Mouse (Mus musculus) kidney, postnatal 0 days (tissue): Measurements from ENCODE around the gene Adarb2. TPM values are rescaled to one million over a fixed set of nuclear protein-coding genes. Genes with fewer than 3 reads are reported as not detected.

Source experiments
- ATAC-seq: fragments of 200-750 bp; cut with Nextera tagmentation; replicated peaks from 2 replicates; pipeline ENCODE4 v1.8.0; 2017; ENCODE audit warnings: low read depth, moderate number of reproducible peaks, moderate TSS enrichment, moderate library complexity; ENCODE audit not compliant: low FRiP score
- DNase-seq: peaks from one replicate; pipeline ENCODE4 v3.0.0-alpha.2; 2016; ENCODE audit warnings: low spot score
- H3K27ac ChIP-seq: fragments of 300-500 bp; sonication (generic); 2 replicates; pipeline ENCODE4 v1.5.1; 2014; ENCODE audit warnings: mild to moderate bottlenecking
- H3K27me3 ChIP-seq: fragments of 300-500 bp; sonication (generic); 2 replicates; pipeline ENCODE4 v1.6.1; 2014; ENCODE audit warnings: low read length, mixed read lengths; ENCODE audit not compliant: insufficient read depth
- H3K36me3 ChIP-seq: fragments of 300-500 bp; sonication (generic); 2 replicates; pipeline ENCODE4 v1.6.1; 2014; ENCODE audit warnings: low read length, mixed read lengths; ENCODE audit not compliant: insufficient read depth
- H3K4me1 ChIP-seq: fragments of 300-500 bp; sonication (generic); replicated peaks from 2 replicates; pipeline ENCODE4 v1.6.1; 2014; ENCODE audit warnings: antibody characterized with exemption, low read length, mixed read lengths; ENCODE audit not compliant: insufficient read depth
- H3K4me2 ChIP-seq: fragments of 300-500 bp; sonication (generic); 2 replicates; pipeline ENCODE4 v1.6.1; 2014; ENCODE audit warnings: mild to moderate bottlenecking, low read length, moderate library complexity, mixed read lengths
- H3K4me3 ChIP-seq: fragments of 300-500 bp; sonication (generic); replicated peaks from 2 replicates; pipeline ENCODE4 v1.5.1; 2014; ENCODE audit warnings: low read depth, low read length
- H3K9ac ChIP-seq: fragments of 300-500 bp; sonication (generic); 2 replicates; pipeline ENCODE4 v1.6.1; 2014; ENCODE audit warnings: low read depth, low read length
- H3K9me3 ChIP-seq: fragments of 300-500 bp; sonication (generic); replicated peaks from 2 replicates; pipeline ENCODE4 v1.6.1; 2016; ENCODE audit warnings: low read length, inconsistent platforms, mixed read lengths
- CTCF ChIP-seq: IDR thresholded peaks from 2 replicates; pipeline ENCODE4 v1.5.1; 2016; ENCODE audit warnings: antibody characterized with exemption, low read depth, mild to moderate bottlenecking, moderate library complexity
- WGBS: fragments of 180-500 bp; shearing (Covaris S2); extraction: QIAGEN DNeasy Blood & Tissue Kit; methylation state at CpG from one replicate; pipeline ENCODE4 v1.1.7; 2014; 5-methylcytosine and 5-hydroxymethylcytosine counted together
- polyA plus RNA-seq: library from polyadenylated mRNA; unstranded; fragments of >200 nt; fragmentation: Nextera tagmentation; extraction: Ambion mirVana; gene quantifications from 2 replicates; pipeline ENCODE4 v1.2.1, GENCODE M21; 2015

Adarb2 gene
- polyA plus RNA-seq, 1 experiment from 2014 or later = 0.08 TPM

DNA sequence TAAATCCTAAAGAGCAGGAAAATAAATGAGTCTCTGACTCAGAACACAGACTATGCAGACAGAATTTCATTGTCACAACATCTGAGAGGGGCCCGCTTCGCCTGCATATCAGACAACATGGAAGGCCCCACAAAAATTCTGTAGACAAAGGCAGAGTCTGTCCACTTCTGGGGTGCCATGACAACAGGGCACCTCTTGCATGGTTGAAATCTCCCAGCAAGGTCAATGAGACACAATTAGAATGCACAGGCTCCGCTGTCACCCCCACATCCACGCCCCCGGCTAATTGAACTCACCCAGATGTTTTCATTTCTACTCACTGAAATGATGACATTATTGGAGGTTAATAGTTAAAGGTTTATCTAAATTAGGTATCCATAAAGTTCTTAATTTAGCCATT is 296.9 kb downstream of the Adarb2 start:
- no peak overlapping the region for H3K9ac ChIP-seq

DNA sequence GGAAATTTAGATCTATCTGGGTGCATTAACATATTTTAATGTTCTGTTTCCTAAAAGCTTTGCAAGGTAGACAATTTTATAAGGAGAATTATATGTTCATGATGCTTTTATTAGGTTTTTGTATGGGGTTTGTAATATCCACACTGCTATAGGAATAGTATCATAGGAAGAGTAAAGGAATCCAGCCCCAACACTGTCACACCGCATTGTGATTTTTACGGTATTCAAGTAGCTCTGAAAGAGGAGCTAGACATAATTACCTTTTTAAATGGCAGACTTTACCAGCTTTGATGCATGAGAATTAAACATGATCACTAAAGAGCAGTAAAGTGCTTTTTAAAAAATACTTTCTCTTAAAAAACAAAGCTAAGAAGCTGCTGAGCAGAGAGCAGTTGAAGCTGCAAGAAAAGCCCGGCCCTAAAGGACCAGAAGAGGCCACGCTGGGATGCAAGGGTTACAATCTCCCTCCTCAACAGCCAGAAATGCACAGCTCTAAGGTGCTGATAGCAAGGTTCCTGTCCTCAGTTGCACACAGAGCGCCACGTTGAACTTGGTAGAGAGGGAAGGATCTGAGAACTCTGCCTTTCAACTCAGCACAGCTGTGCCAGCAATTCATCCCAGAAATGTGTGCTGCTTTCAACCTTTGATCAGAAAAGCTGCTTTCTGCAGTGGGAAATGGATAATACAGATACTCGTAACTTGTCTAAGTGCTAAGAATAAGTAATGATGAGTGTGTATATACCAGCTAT is 308.6 kb downstream of the Adarb2 start:
- 74% methylated on average over 7 of the region's 7 CpGs for whole genome bisulfite sequencing
- DNase-seq (no peak), ATAC-seq (no peak)
- Histone ChIP-seq H3K27ac (no peak overlapping the region), H3K9ac (no peak overlapping the region), H3K27me3 (no peaks in the 10 kb centered on the region), H3K9me3 (no peaks in the 10 kb centered on the region), H3K4me2 (no peak overlapping the region), H3K4me1 (no peaks in the 10 kb centered on the region), H3K4me3 (no peak overlapping the region), H3K36me3 (no peaks in the 10 kb centered on the region)
- no peak for TF ChIP-seq CTCF

More for the DNA sequence above, 296.9 kb downstream of the Adarb2 start:
- WGBS = 66% methylated on average over 5 of the region's 5 CpGs
- ATAC-seq = no peak
- Histone ChIP-seq H3K9me3 (no peaks in the 10 kb centered on the region), H3K4me2 (no peak overlapping the region), H3K27ac (no peak overlapping the region), H3K27me3 (no peaks in the 10 kb centered on the region), H3K36me3 (no peaks in the 10 kb centered on the region), H3K4me3 (no peak overlapping the region), H3K4me1 (no peaks in the 10 kb centered on the region)
- DNase-seq = no peak
- TF ChIP-seq CTCF = no peak

DNA sequence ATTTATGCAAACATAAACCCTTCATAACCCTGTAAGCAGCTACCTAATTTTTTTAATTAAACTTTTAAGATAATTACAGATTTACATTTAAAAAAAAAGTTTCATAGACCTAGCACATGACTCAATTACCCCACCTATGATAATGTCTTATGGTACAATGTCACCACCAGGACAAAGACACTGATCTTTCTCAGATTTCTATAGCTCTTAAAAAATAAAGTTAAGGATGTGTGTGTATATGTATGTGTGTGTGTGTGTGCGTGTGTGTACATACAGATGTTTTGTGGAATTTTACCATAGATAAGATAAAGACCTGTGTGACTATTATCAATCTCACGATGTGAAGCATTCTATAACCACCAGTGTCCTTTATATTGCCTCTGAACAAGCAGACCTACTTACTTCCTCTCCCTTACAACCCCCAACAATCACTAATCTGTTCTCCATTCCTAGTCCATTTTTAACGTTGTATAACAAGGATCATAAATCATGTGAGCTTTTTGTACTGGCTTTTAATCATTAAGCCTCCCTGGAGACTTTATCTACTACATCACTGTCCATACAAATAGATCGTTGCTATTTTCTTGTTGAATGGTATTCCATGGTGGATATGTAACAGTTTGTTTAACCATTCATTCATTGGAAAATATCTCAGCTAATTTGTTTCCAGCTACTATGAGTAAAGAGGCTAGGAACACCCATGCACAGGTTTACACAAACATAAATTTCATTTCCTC is 313.5 kb downstream of the Adarb2 start:
- Histone ChIP-seq H3K9me3 (no peaks in the 10 kb centered on the region), H3K4me2 (no peak overlapping the region), H3K36me3 (no peaks in the 10 kb centered on the region), H3K4me3 (no peak overlapping the region), H3K27me3 (no peaks in the 10 kb centered on the region), H3K4me1 (no peaks in the 10 kb centered on the region), H3K27ac (no peak overlapping the region), H3K9ac (no peak overlapping the region)
- 48% methylated on average over 4 of the region's 4 CpGs for WGBS
- ATAC-seq (no peak), DNase-seq (no peak)
- no peak for TF ChIP-seq CTCF

GRCm38 (mm10) chr13:8519204-8519603 is 316.5 kb downstream of the Adarb2 start:
- TF ChIP-seq CTCF = no peak
- ATAC-seq (no peak), DNase-seq (no peak)
- no peaks in the 10 kb centered on the region for H3K4me1 ChIP-seq
- H3K36me3 ChIP-seq = no peaks in the 10 kb centered on the region
- no peaks in the 10 kb centered on the region for H3K9me3 ChIP-seq
- no peak overlapping the region for H3K27ac ChIP-seq
- H3K9ac ChIP-seq = no peak overlapping the region
- no peak overlapping the region for H3K4me2 ChIP-seq
- H3K4me3 ChIP-seq = no peak overlapping the region
- no peaks in the 10 kb centered on the region for H3K27me3 ChIP-seq
- 88% methylated on average over 5 of the region's 5 CpGs for WGBS

GRCm38 (mm10) chr13:8525748-8526631 is 323.3 kb downstream of the Adarb2 start:
- H3K9ac ChIP-seq = no peak overlapping the region
- WGBS = 41% methylated on average over 9 of the region's 9 CpGs
- H3K9me3 ChIP-seq = no peaks in the 10 kb centered on the region
- H3K4me3 ChIP-seq = no peak overlapping the region
- ATAC-seq = no peak
- DNase-seq = no peak
- no peaks in the 10 kb centered on the region for H3K27me3 ChIP-seq
- H3K36me3 ChIP-seq = no peaks in the 10 kb centered on the region
- no peak overlapping the region for H3K4me2 ChIP-seq
- no peaks in the 10 kb centered on the region for H3K4me1 ChIP-seq
- TF ChIP-seq CTCF = no peak
- no peak overlapping the region for H3K27ac ChIP-seq
